Mouse (Mus musculus) ovary, postnatal 36 days (tissue): ENCODE results near the gene Timm44.

Experiments
- DNase-seq: peaks from one replicate; pipeline ENCODE4 v3.0.0; 2022; ENCODE audit warnings: low spot score, mixed read lengths

Timm44 gene

DNA sequence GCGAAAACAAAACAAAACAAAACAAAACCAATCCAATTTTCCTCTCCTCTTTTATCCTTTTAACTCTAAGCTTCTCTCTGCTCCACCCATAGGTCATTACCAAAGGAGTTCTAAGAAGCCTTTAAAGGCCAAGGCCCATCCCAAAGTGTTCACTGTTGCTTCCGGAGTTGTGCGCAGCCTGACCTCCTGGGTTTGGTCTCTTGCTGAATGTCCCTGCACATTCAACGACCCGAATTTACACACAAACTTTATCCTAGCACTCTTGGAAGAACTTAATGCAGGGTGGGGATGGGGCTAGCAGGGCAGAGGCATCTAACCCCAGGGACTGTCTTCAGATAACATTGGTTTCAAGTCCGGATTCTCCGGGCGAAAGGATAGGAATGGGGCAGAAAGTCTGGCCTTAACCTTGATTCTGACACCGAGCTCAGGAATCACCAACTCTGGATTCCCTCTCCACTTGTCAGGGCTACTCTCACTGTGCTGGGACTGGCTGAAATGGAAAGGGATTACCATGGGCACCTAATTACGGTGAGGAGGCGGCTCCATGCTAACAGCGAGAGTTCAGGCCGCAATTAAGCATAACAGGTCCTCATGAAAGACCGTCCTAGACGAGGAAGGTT, 37.8 kb downstream of the Timm44 start:
- no peak for DNase-seq

DNA sequence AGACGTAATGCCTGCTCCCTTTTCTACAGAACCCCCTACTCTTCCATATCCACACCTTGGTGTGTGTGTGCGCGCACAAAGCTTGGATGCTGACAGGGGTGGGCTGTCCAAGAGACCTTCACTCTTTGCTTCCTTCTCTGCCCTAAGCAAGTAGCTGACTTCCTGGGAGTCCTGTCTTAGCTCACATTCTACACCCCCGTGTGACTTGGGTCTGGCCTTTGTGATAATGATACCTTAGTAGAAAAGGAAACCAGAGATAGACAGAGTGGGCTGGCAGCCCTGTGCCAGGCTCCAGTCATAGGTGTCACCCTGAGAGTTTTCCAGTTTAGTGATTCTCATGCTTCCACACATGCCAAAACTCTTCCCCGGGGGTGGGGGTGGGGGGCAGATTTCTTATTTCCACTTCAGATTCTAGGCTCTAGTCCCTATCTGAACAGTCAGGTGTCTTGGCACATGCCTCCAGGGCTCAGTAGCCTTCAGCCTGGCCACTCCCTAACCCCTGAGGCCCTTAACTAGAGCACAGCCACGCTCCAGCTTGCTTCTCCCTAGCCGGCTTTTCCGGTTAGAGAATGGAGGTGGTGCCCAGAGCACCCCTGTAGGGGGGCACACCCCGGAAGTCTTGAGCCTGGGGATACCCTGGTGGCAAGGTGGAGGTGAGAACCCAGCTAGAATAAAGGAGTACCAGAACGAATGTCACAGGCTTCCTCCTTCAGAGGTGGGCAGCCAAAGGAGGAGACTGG, 44.9 kb downstream of the Timm44 start:
- no peak for DNase-seq

DNA sequence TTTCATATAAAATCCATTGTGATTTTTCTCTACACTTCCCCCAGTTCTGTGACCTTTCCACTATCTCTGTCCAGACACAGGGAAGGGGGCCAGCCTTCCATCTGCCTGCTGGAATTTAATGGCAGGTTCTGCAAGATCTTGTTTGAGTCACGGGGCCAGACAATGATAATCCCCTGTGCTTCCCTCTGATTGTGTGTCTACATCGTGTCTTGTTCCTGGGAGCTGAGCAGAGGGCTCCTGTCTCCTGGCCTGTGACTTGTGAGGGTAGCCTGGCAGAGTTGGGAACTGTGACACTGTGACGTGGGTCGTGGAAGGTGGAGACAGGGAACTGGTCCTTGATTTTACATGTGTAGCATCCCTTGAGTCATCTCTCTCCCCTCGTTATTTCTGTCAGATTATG, 45.9 kb downstream of the Timm44 start:
- no peak for DNase-seq

DNA sequence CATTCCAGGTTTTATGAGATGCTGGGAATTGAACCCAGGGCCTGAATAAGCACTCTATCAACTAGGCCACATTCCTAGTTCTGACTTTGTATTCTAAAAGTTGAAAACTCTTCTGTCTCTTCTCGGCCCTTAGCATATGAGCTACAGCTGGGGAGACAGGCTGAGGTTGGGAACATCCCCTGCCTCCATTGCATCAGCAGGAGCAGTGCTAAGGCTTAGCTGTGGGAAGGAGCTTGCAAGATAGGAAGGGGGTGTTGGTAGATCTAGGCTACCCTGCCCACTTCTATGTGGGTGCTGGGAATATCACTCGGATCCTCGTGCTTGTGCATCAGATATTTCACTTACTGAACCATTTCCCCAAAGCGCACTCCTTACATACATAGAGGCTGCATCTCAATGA, 47.8 kb downstream of the Timm44 start:
- no peak for DNase-seq

DNA sequence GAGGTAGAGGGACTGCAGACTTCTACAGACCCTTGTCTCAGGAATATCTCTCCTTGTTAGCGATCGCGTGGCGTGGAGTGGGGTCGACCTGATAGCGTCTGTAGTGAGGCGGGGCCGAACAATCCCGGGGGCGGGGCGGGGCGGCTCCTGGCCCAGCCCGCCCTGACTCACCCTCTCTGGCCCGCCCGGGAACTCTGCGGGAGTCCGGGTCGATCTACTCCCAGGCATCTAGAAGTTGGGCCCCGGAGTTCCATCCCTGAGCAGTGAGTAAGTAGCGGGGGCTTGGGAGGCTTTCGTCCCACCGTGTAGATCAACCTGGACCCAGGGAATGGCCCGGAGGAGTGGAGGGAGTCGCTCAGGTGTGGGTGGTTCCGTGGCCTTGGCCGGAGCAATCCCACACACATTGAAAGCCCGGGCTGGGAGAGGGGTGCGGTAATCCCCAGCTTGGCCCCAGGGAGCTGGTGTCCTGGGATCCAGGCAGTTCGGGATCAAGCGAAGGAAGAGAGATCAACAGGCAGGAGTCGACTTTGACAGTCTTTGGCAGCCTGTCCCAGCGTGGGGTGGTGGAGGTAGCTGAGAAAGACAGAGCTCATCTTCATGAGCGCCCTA, 48.9 kb downstream of the Timm44 start, which contains the start of gene Lrrc8e:
TSS of gene Lrrc8e (plus strand) at position 89 of the 609 bp plus-strand sequence.
- DNase-seq, result peak; percentile 60

DNA sequence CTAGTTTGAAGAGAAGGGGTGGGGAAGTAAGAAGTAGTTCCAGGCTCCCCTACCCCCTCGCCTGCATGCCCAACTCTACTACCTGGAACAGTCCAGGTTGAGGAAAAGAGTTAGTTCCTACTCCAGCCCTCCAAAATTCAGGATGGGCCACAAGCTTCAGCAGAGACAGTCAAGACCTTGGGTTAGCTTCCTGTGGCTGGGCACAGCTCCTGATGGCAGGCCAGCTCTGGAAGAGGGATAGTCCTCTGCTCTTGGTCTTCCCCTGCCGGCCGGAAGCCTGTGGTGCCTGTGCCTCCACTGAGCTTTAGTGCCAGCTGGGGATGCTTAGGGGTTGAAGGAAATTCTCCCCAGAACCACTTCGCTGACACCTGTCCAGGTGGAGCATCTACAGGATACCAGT, 49.4 kb downstream of the Timm44 start:
- no peak for DNase-seq

DNA sequence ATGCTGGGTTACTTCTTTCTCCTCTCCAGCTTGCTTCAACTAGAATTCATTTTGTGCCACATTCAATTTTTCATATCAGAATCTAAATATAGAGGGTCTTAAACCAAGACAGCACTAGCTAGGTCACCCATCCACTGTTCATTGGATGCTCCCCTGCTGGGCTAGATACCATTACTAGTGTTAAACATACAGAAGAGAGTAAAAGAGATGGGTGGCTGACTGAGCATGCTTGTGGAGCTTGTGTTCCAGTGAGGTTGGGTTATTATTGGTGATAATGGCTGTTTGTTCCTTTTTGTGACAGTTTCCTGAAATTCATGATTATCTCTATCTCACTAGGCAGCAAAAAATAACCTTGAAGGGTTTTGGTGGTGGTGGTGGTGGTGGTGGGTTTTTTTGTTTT, 53.7 kb downstream of the Timm44 start:
- no peak for DNase-seq

DNA sequence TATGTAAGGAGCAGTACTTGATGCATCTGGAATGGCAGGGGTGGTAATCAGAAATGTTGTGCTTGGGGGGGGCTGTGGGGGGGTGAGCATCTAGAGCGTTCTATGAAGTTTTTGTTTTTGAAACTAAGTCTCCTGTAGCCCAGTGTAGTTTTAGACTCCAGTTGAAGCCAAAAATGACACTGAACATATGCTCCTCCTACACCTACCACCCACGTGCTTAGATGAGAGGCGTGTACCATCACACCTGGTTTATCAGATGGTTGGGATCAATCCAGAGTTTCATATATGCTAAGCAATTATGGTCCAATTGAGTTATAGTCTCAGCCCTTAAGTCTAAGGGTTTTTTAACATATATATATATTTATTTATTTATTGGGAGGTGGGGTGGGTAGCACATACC, 56.1 kb downstream of the Timm44 start:
- no peak for DNase-seq

DNA sequence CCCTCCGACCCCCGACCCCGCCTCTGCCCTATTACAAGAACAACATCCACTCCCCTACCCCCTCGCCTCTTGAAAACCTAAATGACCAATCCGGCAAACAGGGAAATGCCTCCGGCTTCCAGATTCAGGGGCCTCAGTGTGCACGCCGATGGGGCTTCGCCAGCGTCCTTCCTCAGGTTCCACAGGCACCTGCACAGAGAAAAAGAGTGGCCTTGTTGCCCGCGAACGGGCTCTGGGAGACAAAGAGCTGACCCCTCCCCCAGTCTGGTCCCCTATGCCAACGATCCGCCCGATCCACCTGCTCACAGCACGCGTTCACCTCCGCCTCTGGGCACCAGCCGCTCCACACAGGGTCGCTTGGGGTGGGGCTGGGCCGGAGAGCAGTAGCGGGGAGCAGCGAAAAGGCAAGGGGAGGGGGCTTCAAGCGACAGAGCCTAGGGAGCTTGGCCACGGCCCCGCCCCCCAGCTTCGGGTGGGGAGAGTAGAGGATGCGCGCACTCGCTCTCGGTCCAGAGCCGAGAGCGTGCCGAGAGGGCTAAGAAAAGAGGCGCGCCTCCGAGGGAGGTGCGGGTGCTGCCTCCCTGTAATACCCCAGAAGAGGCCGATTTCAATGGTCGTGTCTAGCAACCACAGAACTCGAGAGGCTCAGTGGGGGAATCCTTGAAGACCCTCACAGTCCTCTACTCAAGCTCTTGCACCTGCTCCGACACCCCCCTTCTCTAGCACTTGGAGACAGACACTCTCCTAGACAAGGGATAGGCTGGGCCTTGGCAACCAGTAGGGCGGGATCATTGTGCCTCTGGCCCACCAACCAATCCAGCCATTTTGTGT, 58.7 kb downstream of the Timm44 start, which contains the start of gene Prr36:
TSS of gene Prr36 (minus strand) at position 669 of the 831 bp plus-strand sequence.
- DNase-seq, result peak; percentile 41

DNA sequence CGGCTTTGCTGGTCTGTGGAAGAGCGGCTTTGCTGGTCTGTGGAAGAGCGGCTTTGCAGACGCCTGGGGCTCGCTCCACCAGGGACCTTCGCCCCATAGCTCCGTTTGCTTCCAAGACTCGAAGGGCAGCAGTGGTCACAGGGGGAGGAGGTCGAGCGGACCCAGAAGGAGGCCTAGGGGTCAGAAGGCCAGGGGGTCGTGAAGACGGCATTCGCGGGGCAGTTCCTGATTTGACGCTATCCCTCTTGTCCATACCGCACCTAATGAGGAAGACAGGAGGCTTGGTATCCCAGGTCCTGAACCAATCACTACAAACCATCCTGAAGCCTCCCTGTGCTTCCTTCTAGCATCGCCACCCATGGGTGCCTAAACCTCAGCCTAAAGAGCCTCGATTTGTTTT, 59.4 kb downstream of the Timm44 start:
- no peak for DNase-seq

DNA sequence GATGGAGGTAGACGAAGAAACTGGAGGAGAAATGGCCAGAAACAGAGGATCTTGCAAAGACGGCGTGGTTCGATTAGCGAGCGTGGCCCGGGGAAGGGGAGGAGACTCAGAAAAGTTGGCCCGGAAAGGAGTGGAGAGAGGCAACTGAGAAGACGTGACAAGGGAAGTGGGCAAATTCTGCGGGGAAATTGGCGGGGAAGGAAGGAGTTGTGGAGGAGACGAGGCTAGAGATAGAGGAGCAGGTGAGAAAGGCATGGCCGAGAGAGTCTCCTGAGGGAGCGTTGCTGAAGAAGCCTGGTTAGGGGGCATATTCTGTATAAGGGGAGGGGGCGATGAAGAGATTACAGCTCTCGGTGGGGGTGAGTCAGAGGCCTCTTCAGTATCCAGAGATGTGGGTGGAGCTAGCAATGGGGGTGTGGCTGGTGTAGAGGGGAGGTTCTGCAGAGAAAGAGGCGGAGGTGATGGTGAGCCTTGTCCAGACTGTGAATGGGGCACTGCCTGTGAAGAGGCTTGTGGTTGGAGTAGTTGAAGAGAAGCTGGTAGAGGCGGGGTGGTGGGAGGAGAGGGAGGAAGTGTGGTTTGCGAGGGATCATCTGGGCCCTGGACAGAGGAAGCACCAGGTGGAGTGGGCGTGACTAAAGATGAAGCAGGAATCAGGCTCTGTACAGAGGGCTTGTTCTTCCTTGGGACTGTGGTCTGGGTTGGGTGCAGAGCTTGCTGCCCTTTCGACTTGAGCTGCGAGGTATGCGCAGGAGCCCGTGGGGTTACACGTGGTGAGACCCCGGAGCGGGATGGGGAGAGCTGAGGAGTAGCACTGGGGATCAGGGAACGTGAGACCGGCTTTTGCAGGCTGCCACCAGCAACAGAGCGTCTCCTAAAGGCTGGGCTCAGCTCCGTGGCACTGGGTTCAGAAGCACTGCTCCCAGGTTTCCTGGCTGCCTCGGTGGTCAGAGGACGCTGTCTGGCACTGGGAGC, 61.4 kb downstream of the Timm44 start:
- DNase-seq, result peak; percentile 57

DNA sequence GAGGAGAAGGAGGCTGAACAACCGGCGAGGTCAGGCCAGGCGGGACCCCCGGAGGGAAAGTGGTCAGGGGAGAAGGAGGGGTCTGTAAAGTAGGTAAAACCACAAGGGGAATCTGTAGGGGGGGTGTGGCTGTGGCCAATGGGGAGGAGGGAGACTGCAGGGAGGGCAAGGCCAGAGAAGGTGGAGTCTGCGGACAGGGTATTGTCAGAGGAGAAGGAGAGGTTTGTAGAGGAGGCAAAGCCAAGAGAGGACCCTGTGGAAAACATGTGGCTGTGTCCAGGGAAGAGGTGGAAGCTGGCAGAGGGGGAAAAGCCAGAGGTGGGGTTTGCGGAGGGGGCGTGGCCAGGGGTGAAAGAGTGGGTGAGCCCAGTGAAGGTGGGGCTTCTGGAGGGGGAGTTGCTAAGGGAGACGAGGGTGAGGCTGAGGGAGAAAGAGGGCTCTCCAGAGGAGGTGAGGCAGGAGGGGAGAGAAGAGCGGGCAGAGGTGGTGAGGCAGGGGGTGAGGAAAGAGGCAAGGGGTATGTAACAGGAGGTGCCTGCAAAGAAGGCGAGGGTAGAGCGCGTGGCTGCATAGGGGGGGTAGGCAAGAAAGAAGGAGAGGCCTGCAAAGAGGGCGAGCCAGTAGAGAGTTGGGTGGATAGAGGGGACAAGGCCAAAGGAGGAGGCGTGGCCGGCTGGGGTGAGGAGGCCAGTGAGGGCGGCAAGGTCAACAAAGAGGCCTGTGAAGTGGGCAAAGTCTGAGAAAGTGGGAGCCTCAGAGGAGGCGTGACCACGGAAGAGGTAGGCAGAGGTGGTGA, 62.3 kb downstream of the Timm44 start:
- peak; percentile 79 for DNase-seq

DNA sequence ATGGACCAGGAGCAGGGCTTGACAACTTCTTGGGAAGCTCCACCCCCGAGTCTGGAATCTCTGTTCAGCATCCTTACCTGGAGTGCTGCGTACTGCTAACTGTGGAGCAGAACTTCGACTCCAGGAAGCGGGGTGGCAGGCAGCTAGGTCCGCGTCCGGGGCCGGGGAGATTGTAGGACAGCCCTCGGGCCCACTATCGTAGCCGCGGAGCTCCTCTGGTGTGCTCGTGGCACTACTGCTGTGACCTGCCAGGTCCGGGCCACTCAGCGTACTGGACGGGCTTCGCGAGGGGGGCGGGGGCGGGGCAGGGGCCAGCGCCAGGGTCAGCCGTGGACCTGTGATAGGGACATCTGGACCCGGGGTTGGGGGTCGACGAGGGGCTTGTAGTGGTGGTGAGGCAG, 62.9 kb downstream of the Timm44 start:
- DNase-seq, result peak; percentile 32

DNA sequence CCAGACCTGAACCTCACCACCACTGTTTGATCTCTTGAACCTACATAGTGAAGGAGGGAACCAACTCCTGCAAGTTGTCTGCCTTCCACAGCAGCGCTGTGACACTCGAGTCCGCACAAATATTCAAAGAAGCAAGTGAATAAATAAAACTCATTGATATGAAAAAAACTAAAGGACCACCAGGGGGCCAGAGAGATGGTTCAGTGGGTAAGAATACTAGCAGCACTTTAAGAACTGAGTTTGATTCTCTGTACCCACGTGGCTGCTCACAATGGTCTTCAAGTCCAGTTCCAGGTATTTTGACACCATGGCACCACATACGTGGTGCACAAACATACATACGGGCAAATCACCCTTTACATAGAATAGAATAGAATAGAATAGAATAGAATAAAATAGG, 64.6 kb downstream of the Timm44 start:
- no peak for DNase-seq
